Mouse (Mus musculus) right cerebral cortex, postnatal 25 days (tissue): ENCODE measurements around the gene Shkbp1.

Source experiments
- DNase-seq: peaks from one replicate; pipeline ENCODE4 v3.0.0; 2022

Shkbp1 gene

GRCm38 (mm10) chr7:27308821-27309549 is 46.8 kb downstream of the Shkbp1 start:
- no peak for DNase-seq

- no peak for DNase-seq
These were observed 48.3 kb downstream of the Shkbp1 start for GRCm38 (mm10) chr7:27307551-27307950.

- DNase-seq, result no peak
These were observed 49.4 kb downstream of the Shkbp1 start for GRCm38 (mm10) chr7:27306161-27307160.

GRCm38 (mm10) chr7:27305091-27305730 is 50.6 kb downstream of the Shkbp1 start:
- DNase-seq, result no peak

GRCm38 (mm10) chr7:27302172-27302571 is 53.6 kb downstream of the Shkbp1 start:
- peak; percentile 52 for DNase-seq

- DNase-seq, result no peak
These were observed 55.0 kb downstream of the Shkbp1 start for GRCm38 (mm10) chr7:27300801-27301200.

- no peak for DNase-seq
These were observed 55.5 kb downstream of the Shkbp1 start for GRCm38 (mm10) chr7:27300351-27300750.

GRCm38 (mm10) chr7:27298816-27299215 is 57.0 kb downstream of the Shkbp1 start:
- DNase-seq, result no peak

GRCm38 (mm10) chr7:27298033-27298610 is 57.7 kb downstream of the Shkbp1 start:
- no peak for DNase-seq

- no peak for DNase-seq
These were observed 59.3 kb downstream of the Shkbp1 start for GRCm38 (mm10) chr7:27296518-27296917.

- DNase-seq, result no peak
These were observed 59.9 kb downstream of the Shkbp1 start for GRCm38 (mm10) chr7:27295956-27296355.
